Mouse (Mus musculus) left cerebral cortex, adult 6 months (tissue): Measurements from ENCODE around the gene Gm10377. TPM values are rescaled to one million over a fixed set of nuclear protein-coding genes. Genes with fewer than 3 reads are reported as not detected.

ENCODE experiments used
- long read RNA-seq, 2 experiments: library from polyadenylated mRNA; unstranded; transcript quantifications; one replicate each; pipeline ENCODE4 v2.0.0; 2019 to 2020
- polyA plus RNA-seq: library from polyadenylated mRNA; unstranded; fragments of <200 nt; fragmentation: Nextera tagmentation; gene quantifications from 2 replicates; pipeline ENCODE4 v1.2.3, GENCODE M21; 2021

Gene Gm10377
- not detected in 2 replicates for polyA plus RNA-seq
- long read RNA-seq, experiment 1: 0 reads
- long read RNA-seq, experiment 2: 0 reads

DNA sequence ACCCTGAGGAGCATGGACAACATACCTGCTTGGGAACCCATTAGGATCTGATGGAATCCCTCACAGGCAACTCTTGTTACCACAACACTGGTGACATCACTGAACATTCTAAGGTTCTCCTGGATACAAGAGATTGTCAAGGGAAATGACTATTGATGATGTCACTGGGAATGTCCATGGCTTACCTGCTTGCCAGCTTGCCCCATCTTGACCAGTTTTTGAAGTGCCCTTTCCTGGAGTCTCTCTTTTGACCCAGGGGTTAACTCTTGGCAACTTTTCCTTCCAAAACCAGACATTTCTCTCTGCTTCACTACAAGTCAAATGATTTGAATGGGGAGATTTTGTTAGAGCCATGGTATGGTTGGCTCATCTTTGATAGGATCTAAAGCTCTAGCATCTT is at the start of gene Gm10377:
Gm10377 (minus strand) TSS at position 101 of the 400 bp plus-strand sequence.

DNA sequence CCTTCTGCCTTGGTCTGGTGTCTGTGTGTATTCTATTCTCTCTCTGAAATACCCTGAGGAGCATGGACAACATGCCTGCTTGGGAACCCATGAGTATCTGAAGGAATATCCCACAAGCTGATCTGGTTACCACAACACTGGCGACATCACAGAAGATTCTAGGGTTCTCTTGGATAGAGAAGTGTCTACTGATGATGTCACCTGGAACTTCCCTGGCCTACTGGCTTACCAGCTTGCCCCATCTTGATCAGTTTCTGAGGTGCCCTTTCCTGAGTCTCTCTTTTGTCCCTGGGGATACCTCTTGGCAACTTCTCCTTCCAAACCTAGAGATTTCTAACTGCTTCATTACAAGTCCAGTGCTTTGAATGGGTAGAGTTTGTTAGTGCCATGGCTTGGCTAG is 29.1 kb downstream of the Gm10377 start, which contains the start of gene Gm3015:
Gm3015 (minus strand) TSS at position 101 of the 400 bp plus-strand sequence.

Other genes with a start within 250 kb of the Gm10377 start
- gene Gm17124, start 198.1 kb downstream of the Gm10377 start, polyA plus RNA-seq: not detected in 2 replicates
- not detected in 2 replicates for gene Gm3633, start 156.1 kb downstream of the Gm10377 start, polyA plus RNA-seq
- gene Gm10378, start 142.0 kb downstream of the Gm10377 start, polyA plus RNA-seq: 0.09 TPM in 1 of 2 replicates, not detected in the other
- gene Gm3015, start 29.2 kb downstream of the Gm10377 start, polyA plus RNA-seq: not detected in 2 replicates
- gene Gm21977, start 55.5 kb upstream of the Gm10377 start, polyA plus RNA-seq: not detected in 2 replicates
- not detected in 2 replicates for gene Gm8082, start 195.6 kb upstream of the Gm10377 start, polyA plus RNA-seq
- not detected in 2 replicates for gene Gm10376, start 217.6 kb upstream of the Gm10377 start, polyA plus RNA-seq